Mouse (Mus musculus) erythroblast, embryonic 14.5 days (primary cell): ENCODE data around the gene Golga2.

ENCODE experiments used
- GATA1 ChIP-seq: IDR thresholded peaks from 2 replicates; pipeline ENCODE4 v1.6.1; 2012; ENCODE audit warnings: low read length, inconsistent platforms, mixed read lengths
- TAL1 ChIP-seq: IDR thresholded peaks from 3 replicates; pipeline ENCODE4 v1.6.1; 2012; ENCODE audit warnings: low read length, inconsistent platforms, mixed read lengths

GRCm38 (mm10) chr2:32307941-32308760, 21.0 kb downstream of the Golga2 start:
- no peak for TF ChIP-seq GATA1
- no peak for TF ChIP-seq TAL1
